Comparison of ENCODE assay signal across 17 mouse cellular contexts in genomic region chr7:132888518-132889249, GRCm38 (mm10). TPM values are rescaled to one million over a fixed set of nuclear protein-coding genes. Genes with fewer than 3 reads are reported as not detected.
DNase-seq lines count a peak whose midpoint lies in the region; ATAC-seq lines count a peak whose summit lies in the region.
"Had no signal": no experiment of that assay in that cellular context is flagged by ENCODE, and none has a peak within 500 bp of the region (broad histone marks: within the 10 kb centered on the region; RNA-seq: fewer than 3 reads in every experiment).

No protein-coding gene starts in this region.

- peak; percentile 75 for ATAC-seq in megakaryocyte progenitor cell, adult 5-6 weeks (replicated peaks; ENCODE audit: poor library complexity)
- ATAC-seq in monocyte, adult 5-6 weeks (replicated peaks; ENCODE audit: insufficient number of reproducible peaks, low FRiP score, low TSS enrichment, poor library complexity, severe bottlenecking) = no peak
- ATAC-seq: forebrain, embryonic 14.5 days; hindbrain, embryonic 16.5 days; Patski had no signal

- DNase-seq in heart, adult 11 months = peak; percentile 54
- no peak for DNase-seq in heart, adult 9 months (ENCODE audit: low spot score in 2 of 2)
- peak; percentile 30 for DNase-seq in thymus, postnatal 4 days
- DNase-seq in thymus, adult 18-20 months = no peak
- no peak for DNase-seq in urinary bladder, postnatal 14 days (ENCODE audit: low spot score)
- DNase-seq: adrenal gland, postnatal 14 days; B cell, adult 2 months; cerebellum, adult 11-12 months; cerebellum, adult 9-10 months; cerebellum, postnatal 25 days; gastrocnemius, postnatal 10 days; heart, postnatal 36 days had no signal

RNA-seq across cellular contexts. Expression of gene Abraxas2, which starts 29.7 kb away (rescaled TPM):
- total RNA-seq in megakaryocyte progenitor cell, adult 5-6 weeks (2015) = 48.6 and 48.9 TPM in 2 replicates
- total RNA-seq in megakaryocyte progenitor cell, adult 5-6 weeks (2017) = 38.6 and 45.9 TPM in 2 replicates
- total RNA-seq in monocyte, adult 5-6 weeks (2017) = 47.0 to 82.9 TPM (median 61.5 TPM) in 3 replicates

RNA-seq across cellular contexts. Expression of gene Eef1akmt2, which starts 36.2 kb away (rescaled TPM):
- 27.3 and 38.6 TPM in 2 replicates for total RNA-seq in megakaryocyte progenitor cell, adult 5-6 weeks (2015)
- 48.3 and 48.9 TPM in 2 replicates for total RNA-seq in megakaryocyte progenitor cell, adult 5-6 weeks (2017)
- 51.1 to 55.5 TPM (median 53.4 TPM) in 3 replicates for total RNA-seq in monocyte, adult 5-6 weeks (2017)

RNA-seq across cellular contexts. Expression of gene Zranb1, which starts 42.3 kb away (rescaled TPM):
- total RNA-seq in megakaryocyte progenitor cell, adult 5-6 weeks (2015) = 30.2 and 33.2 TPM in 2 replicates
- 54.6 and 61.9 TPM in 2 replicates for total RNA-seq in megakaryocyte progenitor cell, adult 5-6 weeks (2017)
- total RNA-seq in monocyte, adult 5-6 weeks (2017) = 63.6 to 72.5 TPM (median 67.5 TPM) in 3 replicates

Comparison
In these comparisons a context has a peak if more than half of its experiments do, and no peak if none do; other contexts are left out.
1. DNase-seq: peak in heart, adult 11 months (single experiment) and thymus, postnatal 4 days (single experiment); none in heart, adult 9 months (0 of 2), thymus, adult 18-20 months (0 of 2) and urinary bladder, postnatal 14 days (single experiment).